Mouse (Mus musculus): Measurements from ENCODE around the gene Dync1i2.
A peak's percentile ranks its signal among the peaks of the same experiment; 100 is the strongest.

Gene Dync1i2

GRCm38 (mm10) chr2:71211591-71212359 is at the start of gene Dync1i2:
TSS of gene Dync1i2 (plus strand) at chr2:71211706.
- peak; percentile 92 for DNase-seq (ENCODE audit: low read depth)

- DNase-seq (ENCODE audit: low read depth): no peak
These were observed 48.5 kb upstream of the Dync1i2 start for GRCm38 (mm10) chr2:71162831-71163621.

GRCm38 (mm10) chr2:71167211-71167610 is 44.3 kb upstream of the Dync1i2 start:
- DNase-seq (ENCODE audit: low read depth): no peak

GRCm38 (mm10) chr2:71168461-71169021 is 43.0 kb upstream of the Dync1i2 start:
- DNase-seq (ENCODE audit: low read depth): no peak

- no peak for DNase-seq (ENCODE audit: low read depth)
These were observed 38.5 kb upstream of the Dync1i2 start for GRCm38 (mm10) chr2:71173031-71173430.

- DNase-seq (ENCODE audit: low read depth): no peak
These were observed 34.9 kb upstream of the Dync1i2 start for GRCm38 (mm10) chr2:71176329-71177249.

GRCm38 (mm10) chr2:71177250-71177615 is 34.3 kb upstream of the Dync1i2 start:
- DNase-seq (ENCODE audit: low read depth): no peak

- DNase-seq (ENCODE audit: low read depth): no peak
These were observed 33.7 kb upstream of the Dync1i2 start for GRCm38 (mm10) chr2:71177760-71178159.

- DNase-seq (ENCODE audit: low read depth): no peak
These were observed 31.8 kb upstream of the Dync1i2 start for GRCm38 (mm10) chr2:71179716-71180115.

GRCm38 (mm10) chr2:71180566-71181217 is 30.8 kb upstream of the Dync1i2 start:
- no peak for DNase-seq (ENCODE audit: low read depth)

GRCm38 (mm10) chr2:71187950-71188349 is 23.6 kb upstream of the Dync1i2 start:
- no peak for DNase-seq (ENCODE audit: low read depth)

- DNase-seq (ENCODE audit: low read depth): no peak
These were observed 22.6 kb upstream of the Dync1i2 start for GRCm38 (mm10) chr2:71188861-71189260.

GRCm38 (mm10) chr2:71191391-71192194 is 19.9 kb upstream of the Dync1i2 start:
- no peak for DNase-seq (ENCODE audit: low read depth)

GRCm38 (mm10) chr2:71192195-71192807 is 19.2 kb upstream of the Dync1i2 start:
- DNase-seq (ENCODE audit: low read depth): no peak

- no peak for DNase-seq (ENCODE audit: low read depth)
These were observed 17.2 kb upstream of the Dync1i2 start for GRCm38 (mm10) chr2:71194137-71194960.

- no peak for DNase-seq (ENCODE audit: low read depth)
These were observed 14.6 kb upstream of the Dync1i2 start for GRCm38 (mm10) chr2:71196947-71197346.

- DNase-seq (ENCODE audit: low read depth): no peak
These were observed 12.6 kb upstream of the Dync1i2 start for GRCm38 (mm10) chr2:71198907-71199306.

- no peak for DNase-seq (ENCODE audit: low read depth)
These were observed 11.0 kb upstream of the Dync1i2 start for GRCm38 (mm10) chr2:71200485-71200884.

GRCm38 (mm10) chr2:71201886-71202285 is 9.6 kb upstream of the Dync1i2 start:
- DNase-seq (ENCODE audit: low read depth): no peak

Measured in naive thymus-derived CD4-positive, alpha-beta T cell, adult 2 months (primary cell).